Mouse (Mus musculus) heart, embryonic 14.5 days (tissue): ENCODE data around the gene Grid1. TPM values are rescaled to one million over a fixed set of nuclear protein-coding genes. Genes with fewer than 3 reads are reported as not detected.

Experiments used
- ATAC-seq: fragments of 200-750 bp; cut with Nextera tagmentation; 2 replicates; pipeline ENCODE4 v1.8.0; 2017; ENCODE audit warnings: low read depth, moderate TSS enrichment; ENCODE audit not compliant: insufficient number of reproducible peaks, insufficient read depth, low FRiP score
- H3K27ac ChIP-seq, 2 experiments: fragments of 200-500 bp in 1 of 2; fragments of 300-500 bp in 1 of 2; sonication (generic) in 1 of 2; replicated peaks in 1 of 2; 2 replicates each; pipeline ENCODE4 v1.5.1; 2012 to 2014; ENCODE audit warnings: low read depth in 2 of 2, low read length in 2 of 2, control low read depth in 1 of 2, mild to moderate bottlenecking in 1 of 2, mixed read lengths in 1 of 2; ENCODE audit not compliant: control insufficient read depth in 1 of 2, insufficient read depth in 1 of 2
- H3K27me3 ChIP-seq: fragments of 300-500 bp; sonication (generic); 2 replicates; pipeline ENCODE4 v1.6.1; 2014; ENCODE audit warnings: mild to moderate bottlenecking, low read length, control low read depth; ENCODE audit not compliant: control insufficient read depth, insufficient read depth
- H3K36me3 ChIP-seq: fragments of 300-500 bp; sonication (generic); 2 replicates; pipeline ENCODE4 v1.6.1; 2014; ENCODE audit warnings: mild to moderate bottlenecking, control low read depth, low read length, mixed read lengths; ENCODE audit not compliant: control insufficient read depth, insufficient read depth
- H3K4me1 ChIP-seq, 2 experiments: fragments of 200-500 bp in 1 of 2; fragments of 300-500 bp in 1 of 2; sonication (generic) in 1 of 2; 2 replicates each; pipeline ENCODE4 v1.6.1; 2012 to 2014; ENCODE audit warnings: low read length in 2 of 2, control low read depth in 1 of 2, mixed read lengths in 1 of 2; ENCODE audit not compliant: control insufficient read depth in 2 of 2, insufficient read depth in 2 of 2
- H3K4me2 ChIP-seq: fragments of 300-500 bp; sonication (generic); 2 replicates; pipeline ENCODE4 v1.6.1; 2014; ENCODE audit warnings: mild to moderate bottlenecking, low read length
- H3K4me3 ChIP-seq, 2 experiments: fragments of 200-500 bp in 1 of 2; fragments of 300-500 bp in 1 of 2; sonication (generic) in 1 of 2; 2 replicates each; pipeline ENCODE4 v1.5.1; 2012 to 2014; ENCODE audit warnings: low read length in 2 of 2, mild to moderate bottlenecking in 2 of 2, control low read depth in 1 of 2, low read depth in 1 of 2, moderate library complexity in 1 of 2; ENCODE audit not compliant: control insufficient read depth in 1 of 2, insufficient read depth in 1 of 2
- H3K9ac ChIP-seq: fragments of 300-500 bp; sonication (generic); 2 replicates; pipeline ENCODE4 v1.6.1; 2014; ENCODE audit warnings: mild to moderate bottlenecking, low read length
- H3K9me3 ChIP-seq: fragments of 300-500 bp; sonication (generic); 2 replicates; pipeline ENCODE4 v1.6.1; 2016; ENCODE audit warnings: low read length, control low read depth; ENCODE audit not compliant: control insufficient read depth
- WGBS: fragments of 180-500 bp; shearing (Covaris S2); extraction: QIAGEN DNeasy Blood & Tissue Kit; methylation state at CpG from one replicate; pipeline ENCODE4 v1.1.7; 2014; 5-methylcytosine and 5-hydroxymethylcytosine counted together
- polyA plus RNA-seq: library from polyadenylated mRNA; unstranded; fragments of >200 nt; fragmentation: Nextera tagmentation; extraction: Ambion mirVana; gene quantifications from 2 replicates; pipeline ENCODE4 v1.2.1, GENCODE M21; 2014

The Grid1 gene
- polyA plus RNA-seq, 1 experiment from 2014 or later = 0.46 TPM

DNA sequence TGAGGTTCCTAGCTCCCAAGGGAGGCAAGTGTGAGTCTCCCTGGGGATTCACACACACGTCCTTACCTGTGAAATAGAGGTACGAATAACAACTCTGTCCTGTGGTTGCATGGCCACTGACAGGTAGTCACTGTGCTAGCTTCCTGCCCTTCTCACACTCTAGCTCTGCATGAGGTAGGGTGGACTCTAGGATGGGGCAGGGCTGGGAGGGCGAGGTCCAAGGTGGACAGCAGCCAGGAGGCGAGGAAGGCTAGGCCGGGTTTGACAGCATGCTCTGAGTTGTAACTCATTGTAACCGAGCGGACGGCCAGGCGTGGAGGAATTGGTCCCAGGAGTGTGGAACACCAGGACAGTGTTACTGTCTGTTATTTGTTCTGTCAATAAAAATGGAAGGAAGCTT, 101.4 kb downstream of the Grid1 start:
- H3K9ac ChIP-seq = no peak overlapping the region
- H3K9me3 ChIP-seq = no peaks in the 10 kb centered on the region
- ATAC-seq = no peak
- no peaks in the 10 kb centered on the region for H3K27me3 ChIP-seq
- no peak overlapping the region for H3K27ac ChIP-seq
- no peak overlapping the region for H3K4me3 ChIP-seq
- H3K4me2 ChIP-seq = no peak overlapping the region
- H3K4me1 ChIP-seq = no peaks in the 10 kb centered on the region
- 74% methylated on average over 9 of the region's 9 CpGs for WGBS
- H3K36me3 ChIP-seq = no peaks in the 10 kb centered on the region

DNA sequence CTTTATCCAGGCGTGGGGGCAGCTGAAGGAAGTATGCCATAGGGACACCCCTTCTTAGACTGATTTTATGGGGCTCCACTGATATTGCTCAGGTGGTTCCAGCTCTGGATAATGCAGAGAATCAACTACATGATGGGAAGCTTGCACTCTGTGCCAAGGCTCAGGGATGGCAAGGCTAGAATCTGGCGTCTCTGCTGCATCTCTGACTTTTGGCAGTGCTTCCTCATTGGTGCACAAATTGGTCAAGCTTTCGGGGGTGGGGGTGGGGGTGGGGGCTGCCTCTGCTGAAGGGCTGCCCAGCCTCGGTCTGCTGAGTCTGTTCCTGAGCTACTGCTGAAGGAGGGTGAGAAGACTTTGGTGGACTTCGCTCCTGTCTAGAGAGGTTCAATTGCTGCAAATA, 105.1 kb downstream of the Grid1 start:
- Histone ChIP-seq H3K27me3 (no peaks in the 10 kb centered on the region), H3K4me2 (no peak overlapping the region), H3K27ac (no peak overlapping the region), H3K4me1 (no peaks in the 10 kb centered on the region), H3K9me3 (no peaks in the 10 kb centered on the region), H3K36me3 (no peaks in the 10 kb centered on the region), H3K9ac (no peak overlapping the region), H3K4me3 (no peak overlapping the region)
- no peak for ATAC-seq
- WGBS = 52% methylated on average over 5 of the region's 5 CpGs

DNA sequence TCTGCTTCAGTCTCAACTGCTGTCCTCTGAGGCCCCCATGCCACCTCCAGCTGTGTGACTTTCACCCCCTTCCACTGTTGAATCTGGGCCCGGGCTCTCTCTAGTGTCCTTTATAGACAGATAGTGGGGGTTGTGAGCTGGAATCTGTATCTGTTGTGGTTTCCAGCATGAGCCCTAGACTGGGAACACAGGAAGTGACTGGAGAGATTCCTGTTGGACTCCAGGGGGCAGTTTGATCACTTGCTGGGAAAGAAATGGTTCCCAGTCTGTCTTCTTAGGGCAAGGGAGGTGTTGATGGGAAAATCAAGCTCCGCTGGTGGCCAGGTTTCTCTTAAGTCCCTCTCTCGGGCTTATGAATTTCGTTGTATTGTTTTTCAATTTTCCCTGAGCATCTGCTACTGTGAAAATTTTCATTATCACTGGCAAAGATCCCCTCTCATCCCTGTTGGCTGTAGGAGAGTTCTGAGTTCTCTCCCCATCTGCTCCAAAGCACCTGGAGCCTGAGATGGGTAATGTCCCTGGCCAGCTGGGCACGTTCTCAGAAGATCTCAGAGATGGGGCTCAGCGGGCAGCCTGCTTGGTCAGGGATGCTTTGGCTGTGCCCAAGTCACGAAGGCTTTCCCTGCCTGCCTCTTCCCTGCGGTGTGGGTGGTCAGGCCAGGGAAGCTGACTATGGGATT, 110.3 kb downstream of the Grid1 start:
- no peaks in the 10 kb centered on the region for H3K36me3 ChIP-seq
- no peak overlapping the region for H3K4me3 ChIP-seq
- no peak for ATAC-seq
- WGBS = 69% methylated on average over 8 of the region's 8 CpGs
- H3K9ac ChIP-seq = no peak overlapping the region
- no peak overlapping the region for H3K27ac ChIP-seq
- H3K4me1 ChIP-seq = no peaks in the 10 kb centered on the region
- no peaks in the 10 kb centered on the region for H3K27me3 ChIP-seq
- no peaks in the 10 kb centered on the region for H3K9me3 ChIP-seq
- no peak overlapping the region for H3K4me2 ChIP-seq

DNA sequence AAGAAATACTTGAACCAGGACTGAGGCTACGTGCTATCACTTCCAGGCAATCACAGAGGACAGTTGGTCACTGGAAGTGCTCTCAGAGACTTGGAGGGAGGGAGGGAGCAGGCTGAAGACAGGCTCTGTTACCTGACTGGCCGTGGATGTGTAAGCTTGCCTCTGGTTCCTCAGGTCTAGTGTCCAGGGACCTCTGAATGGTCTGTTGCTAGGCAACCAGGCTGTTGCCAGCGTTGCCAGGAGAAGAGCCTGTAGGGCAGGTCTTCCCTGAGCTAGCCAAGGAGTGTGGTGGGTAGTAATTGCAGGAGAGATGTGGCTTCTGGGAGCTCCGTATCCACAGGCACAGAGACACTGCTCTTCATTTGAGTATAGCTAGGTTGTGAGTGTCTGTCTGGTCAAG, 113.3 kb downstream of the Grid1 start:
- 56% methylated on average over 4 of the region's 4 CpGs for WGBS
- Histone ChIP-seq H3K36me3 (no peaks in the 10 kb centered on the region), H3K4me1 (no peaks in the 10 kb centered on the region), H3K4me3 (no peak overlapping the region), H3K9ac (no peak overlapping the region), H3K27ac (no peak overlapping the region), H3K27me3 (no peaks in the 10 kb centered on the region; the same call in 1 of the 2 replicates), H3K4me2 (no peak overlapping the region), H3K9me3 (no peaks in the 10 kb centered on the region)
- ATAC-seq = no peak

DNA sequence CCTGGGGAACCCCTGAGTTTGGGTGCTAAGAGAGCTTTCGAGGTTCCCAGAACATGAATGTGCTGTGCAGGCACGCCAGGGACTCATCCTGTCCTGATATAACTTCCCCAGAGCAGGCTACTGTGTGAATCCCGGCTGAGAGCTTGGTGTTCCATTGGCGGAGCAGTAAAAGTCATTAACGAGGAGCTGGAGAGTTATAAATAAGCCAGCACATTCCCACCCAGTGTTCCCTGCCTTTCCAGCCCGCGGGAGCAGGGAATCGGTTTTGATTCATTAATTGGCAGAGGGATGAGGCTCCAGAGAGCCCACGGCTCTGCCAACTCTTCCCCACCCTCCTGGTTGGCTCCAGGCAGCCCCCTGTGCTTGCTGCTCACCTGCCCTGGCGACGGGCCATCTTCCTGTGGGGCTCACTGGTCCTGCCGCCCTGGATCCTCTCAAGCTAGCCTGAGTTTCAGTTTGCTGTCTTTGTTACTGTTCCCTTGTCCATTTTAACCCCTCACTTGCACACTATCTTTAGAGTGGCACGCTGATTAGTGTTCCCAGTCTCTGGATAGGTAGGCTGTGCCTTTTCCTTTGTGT, 116.4 kb downstream of the Grid1 start:
- Histone ChIP-seq H3K4me2 (peak overlapping the region; percentile 47), H3K27ac (no peak overlapping the region), H3K27me3 (no peaks in the 10 kb centered on the region; the same call in 1 of the 2 replicates), H3K4me1 (no peaks in the 10 kb centered on the region), H3K36me3 (no peaks in the 10 kb centered on the region), H3K4me3 (peak overlapping the region in 1 of 2 experiments; percentile 6; a peak in 1 of 4 replicates), H3K9me3 (no peaks in the 10 kb centered on the region), H3K9ac (no peak overlapping the region)
- no peak for ATAC-seq
- 52% methylated on average over 13 of the region's 13 CpGs for WGBS

GRCm38 (mm10) chr14:34944390-34944979, 124.6 kb downstream of the Grid1 start:
- H3K4me1 ChIP-seq = no peaks in the 10 kb centered on the region
- no peak overlapping the region for H3K27ac ChIP-seq
- H3K9ac ChIP-seq = no peak overlapping the region
- H3K4me3 ChIP-seq = no peak overlapping the region
- no peaks in the 10 kb centered on the region for H3K9me3 ChIP-seq
- H3K27me3 ChIP-seq = no peaks in the 10 kb centered on the region
- ATAC-seq = no peak
- H3K4me2 ChIP-seq = no peak overlapping the region
- WGBS = 85% methylated on average over 14 of the region's 14 CpGs
- H3K36me3 ChIP-seq = no peaks in the 10 kb centered on the region

GRCm38 (mm10) chr14:34945471-34946313, 125.8 kb downstream of the Grid1 start:
- WGBS = 80% methylated on average over 17 of the region's 17 CpGs
- ATAC-seq = no peak

More at GRCm38 (mm10) chr14:34945471-34946313, 125.8 kb downstream of the Grid1 start:
- H3K9ac ChIP-seq = no peak overlapping the region
- H3K4me2 ChIP-seq = no peak overlapping the region
- H3K27ac ChIP-seq = no peak overlapping the region
- H3K4me3 ChIP-seq = no peak overlapping the region
- no peaks in the 10 kb centered on the region for H3K36me3 ChIP-seq
- H3K4me1 ChIP-seq = no peaks in the 10 kb centered on the region
- H3K27me3 ChIP-seq = no peaks in the 10 kb centered on the region
- H3K9me3 ChIP-seq = no peaks in the 10 kb centered on the region
